Mouse (Mus musculus) heart, embryonic 14.5 days (tissue): ENCODE results near the gene Focad. TPM values are rescaled to one million over a fixed set of nuclear protein-coding genes. Genes with fewer than 3 reads are reported as not detected.

ENCODE experiments used
- ATAC-seq: fragments of 200-750 bp; cut with Nextera tagmentation; 2 replicates; pipeline ENCODE4 v1.8.0; 2017; ENCODE audit warnings: low read depth, moderate TSS enrichment; ENCODE audit not compliant: insufficient number of reproducible peaks, insufficient read depth, low FRiP score
- H3K27ac ChIP-seq, 2 experiments: fragments of 200-500 bp in 1 of 2; fragments of 300-500 bp in 1 of 2; sonication (generic) in 1 of 2; replicated peaks in 1 of 2; 2 replicates each; pipeline ENCODE4 v1.5.1; 2012 to 2014; ENCODE audit warnings: low read depth in 2 of 2, low read length in 2 of 2, control low read depth in 1 of 2, mild to moderate bottlenecking in 1 of 2, mixed read lengths in 1 of 2; ENCODE audit not compliant: control insufficient read depth in 1 of 2, insufficient read depth in 1 of 2
- H3K27me3 ChIP-seq: fragments of 300-500 bp; sonication (generic); 2 replicates; pipeline ENCODE4 v1.6.1; 2014; ENCODE audit warnings: mild to moderate bottlenecking, low read length, control low read depth; ENCODE audit not compliant: control insufficient read depth, insufficient read depth
- H3K36me3 ChIP-seq: fragments of 300-500 bp; sonication (generic); 2 replicates; pipeline ENCODE4 v1.6.1; 2014; ENCODE audit warnings: mild to moderate bottlenecking, control low read depth, low read length, mixed read lengths; ENCODE audit not compliant: control insufficient read depth, insufficient read depth
- H3K4me1 ChIP-seq, 2 experiments: fragments of 200-500 bp in 1 of 2; fragments of 300-500 bp in 1 of 2; sonication (generic) in 1 of 2; 2 replicates each; pipeline ENCODE4 v1.6.1; 2012 to 2014; ENCODE audit warnings: low read length in 2 of 2, control low read depth in 1 of 2, mixed read lengths in 1 of 2; ENCODE audit not compliant: control insufficient read depth in 2 of 2, insufficient read depth in 2 of 2
- H3K4me2 ChIP-seq: fragments of 300-500 bp; sonication (generic); 2 replicates; pipeline ENCODE4 v1.6.1; 2014; ENCODE audit warnings: mild to moderate bottlenecking, low read length
- H3K4me3 ChIP-seq, 2 experiments: fragments of 200-500 bp in 1 of 2; fragments of 300-500 bp in 1 of 2; sonication (generic) in 1 of 2; 2 replicates each; pipeline ENCODE4 v1.5.1; 2012 to 2014; ENCODE audit warnings: low read length in 2 of 2, mild to moderate bottlenecking in 2 of 2, control low read depth in 1 of 2, low read depth in 1 of 2, moderate library complexity in 1 of 2; ENCODE audit not compliant: control insufficient read depth in 1 of 2, insufficient read depth in 1 of 2
- H3K9ac ChIP-seq: fragments of 300-500 bp; sonication (generic); 2 replicates; pipeline ENCODE4 v1.6.1; 2014; ENCODE audit warnings: mild to moderate bottlenecking, low read length
- H3K9me3 ChIP-seq: fragments of 300-500 bp; sonication (generic); 2 replicates; pipeline ENCODE4 v1.6.1; 2016; ENCODE audit warnings: low read length, control low read depth; ENCODE audit not compliant: control insufficient read depth
- WGBS: fragments of 180-500 bp; shearing (Covaris S2); extraction: QIAGEN DNeasy Blood & Tissue Kit; methylation state at CpG from one replicate; pipeline ENCODE4 v1.1.7; 2014; 5-methylcytosine and 5-hydroxymethylcytosine counted together
- polyA plus RNA-seq: library from polyadenylated mRNA; unstranded; fragments of >200 nt; fragmentation: Nextera tagmentation; extraction: Ambion mirVana; gene quantifications from 2 replicates; pipeline ENCODE4 v1.2.1, GENCODE M21; 2014

The Focad gene
- polyA plus RNA-seq, 1 experiment from 2014 or later = 9.8 TPM

- H3K27me3 ChIP-seq = no peaks in the 10 kb centered on the region
- no peak overlapping the region for H3K9ac ChIP-seq
- no peaks in the 10 kb centered on the region; a peak in 1 of 4 replicates for H3K4me1 ChIP-seq
- H3K4me3 ChIP-seq = no peak overlapping the region
- H3K9me3 ChIP-seq = no peaks in the 10 kb centered on the region
- H3K27ac ChIP-seq = no peak overlapping the region
- 70% methylated on average over 9 of the region's 9 CpGs for WGBS
- ATAC-seq = no peak
- 0 out of 2 replicates have a peak, but pooled peaks cover 3% of the 10 kb centered on the region for H3K36me3 ChIP-seq
- H3K4me2 ChIP-seq = no peak overlapping the region
Measured at GRCm38 (mm10) chr4:88400302-88400991, 306.0 kb downstream of the Focad start.

DNA sequence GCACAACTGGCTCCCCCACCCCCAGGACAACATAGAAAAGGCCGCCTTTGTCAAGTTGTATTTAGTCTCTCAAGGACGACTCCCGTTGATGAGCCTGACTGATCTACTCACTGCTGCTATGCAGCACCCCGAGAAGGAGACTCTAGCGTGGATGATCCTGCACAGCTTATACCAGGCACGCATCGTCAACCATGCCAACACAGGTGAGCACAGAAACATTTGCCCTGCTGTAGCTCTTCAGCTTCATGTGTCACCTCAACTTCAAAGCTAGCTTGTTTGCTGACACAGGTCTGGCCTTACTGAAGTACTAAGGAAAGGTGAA is 306.5 kb downstream of the Focad start:
- Histone ChIP-seq H3K4me1 (no peaks in the 10 kb centered on the region; a peak in 1 of 4 replicates), H3K4me2 (no peak overlapping the region), H3K9ac (no peak overlapping the region), H3K27me3 (no peaks in the 10 kb centered on the region), H3K9me3 (no peaks in the 10 kb centered on the region), H3K36me3 (0 out of 2 replicates have a peak, but pooled peaks cover 3% of the 10 kb centered on the region), H3K27ac (no peak overlapping the region), H3K4me3 (no peak overlapping the region)
- WGBS = 90% methylated on average over 7 of the region's 7 CpGs
- no peak for ATAC-seq

GRCm38 (mm10) chr4:88402884-88403283 is 308.5 kb downstream of the Focad start:
- WGBS = 88% methylated on average over 6 of the region's 6 CpGs

DNA sequence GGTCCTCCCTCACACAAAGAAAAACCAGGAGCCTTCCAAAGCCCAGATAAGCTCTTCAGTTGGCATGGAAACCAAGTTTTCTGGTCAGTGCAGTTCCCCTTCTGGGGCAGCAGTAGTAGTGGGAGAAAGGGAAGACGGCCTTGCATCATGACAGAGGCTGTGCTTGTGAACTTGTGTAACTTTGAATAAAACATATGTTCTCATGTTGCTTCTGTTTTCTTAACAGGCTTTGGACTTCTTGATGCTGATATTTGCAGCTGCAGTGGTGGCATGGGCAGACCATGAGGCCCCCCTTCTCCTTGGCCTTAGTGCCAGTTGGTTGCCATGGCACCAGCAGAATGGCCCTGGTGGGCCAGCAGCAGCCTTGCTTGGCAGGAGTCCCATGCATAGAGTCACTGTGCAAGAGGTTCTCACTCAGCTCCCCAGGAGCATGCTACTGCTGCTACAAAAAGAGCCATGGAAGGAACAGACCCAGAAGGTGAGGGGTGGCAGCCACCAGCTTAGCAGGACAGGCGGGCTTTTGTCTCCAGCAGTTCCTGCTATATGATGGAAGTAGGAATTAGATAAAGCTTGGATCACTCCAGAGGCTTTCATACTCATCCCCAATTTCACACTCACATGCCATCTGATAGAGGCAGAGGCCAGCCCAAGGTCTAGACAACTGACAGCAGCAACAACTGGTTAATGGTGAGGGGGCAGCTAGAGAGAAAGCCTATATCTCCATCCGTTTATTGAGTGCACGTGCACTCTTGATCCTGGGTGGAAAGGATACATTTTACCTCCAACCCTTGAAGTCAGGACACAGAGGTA is 312.7 kb downstream of the Focad start:
- 75% methylated on average over 4 of the region's 4 CpGs for WGBS
- Histone ChIP-seq H3K27me3 (no peaks in the 10 kb centered on the region), H3K9ac (no peak overlapping the region), H3K4me1 (peaks cover 0 to 8% of the 10 kb centered on the region in 2 experiments; a peak in 2 of 4 replicates), H3K4me2 (no peak overlapping the region), H3K36me3 (0 out of 2 replicates have a peak, but pooled peaks cover 8% of the 10 kb centered on the region), H3K27ac (0 out of 4 replicates have a peak overlapping the region, but pooled peaks of 1 of the 2 experiments have one; percentile 14), H3K4me3 (no peak overlapping the region), H3K9me3 (no peaks in the 10 kb centered on the region)
- no peak for ATAC-seq

More at GRCm38 (mm10) chr4:88402884-88403283, 308.5 kb downstream of the Focad start:
- no peak overlapping the region for H3K4me2 ChIP-seq
- no peak overlapping the region for H3K9ac ChIP-seq
- no peak overlapping the region for H3K27ac ChIP-seq
- ATAC-seq = no peak
- no peaks in the 10 kb centered on the region for H3K9me3 ChIP-seq
- H3K36me3 ChIP-seq = 0 out of 2 replicates have a peak, but pooled peaks cover 8% of the 10 kb centered on the region
- peaks cover 0 to 8% of the 10 kb centered on the region in 2 experiments; a peak in 2 of 4 replicates for H3K4me1 ChIP-seq
- no peaks in the 10 kb centered on the region for H3K27me3 ChIP-seq
- H3K4me3 ChIP-seq = no peak overlapping the region

DNA sequence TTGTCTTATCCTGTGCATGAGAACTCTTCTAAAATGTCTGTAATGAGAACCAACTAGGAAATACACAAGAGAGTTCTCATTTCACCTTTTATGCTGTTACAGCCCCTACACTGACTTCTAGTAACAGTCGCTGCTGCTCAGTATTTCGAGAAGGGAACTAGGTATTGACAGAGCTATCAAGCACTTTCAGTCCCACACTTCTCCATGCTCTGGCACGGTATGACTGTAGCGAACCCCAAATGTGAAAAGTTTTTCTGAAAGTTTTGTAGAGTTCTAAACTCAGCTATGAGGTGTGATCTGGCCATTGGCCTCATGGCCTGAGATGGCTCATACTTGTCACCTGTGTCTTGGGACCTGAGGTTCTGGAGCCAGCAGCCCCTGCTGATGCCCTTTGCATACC is 314.9 kb downstream of the Focad start:
- H3K9ac ChIP-seq = no peak overlapping the region
- no peak for ATAC-seq
- H3K4me2 ChIP-seq = no peak overlapping the region
- 91% methylated on average over 4 of the region's 4 CpGs for WGBS
- no peak overlapping the region for H3K4me3 ChIP-seq
- no peak overlapping the region for H3K27ac ChIP-seq
- no peaks in the 10 kb centered on the region for H3K27me3 ChIP-seq
- H3K4me1 ChIP-seq = peaks cover 0 to 8% of the 10 kb centered on the region in 2 experiments; a peak in 2 of 4 replicates
- H3K9me3 ChIP-seq = no peaks in the 10 kb centered on the region
- H3K36me3 ChIP-seq = 0 out of 2 replicates have a peak, but pooled peaks cover 6% of the 10 kb centered on the region

- 0 out of 2 replicates have a peak, but pooled peaks cover 3% of the 10 kb centered on the region for H3K36me3 ChIP-seq
- no peak overlapping the region for H3K4me2 ChIP-seq
- no peak overlapping the region for H3K27ac ChIP-seq
- 70% methylated on average over 2 of the region's 2 CpGs for WGBS
- H3K4me3 ChIP-seq = no peak overlapping the region
- H3K27me3 ChIP-seq = no peaks in the 10 kb centered on the region
- peaks cover 0 to 7% of the 10 kb centered on the region in 2 experiments; a peak in 2 of 4 replicates for H3K4me1 ChIP-seq
- H3K9ac ChIP-seq = no peak overlapping the region
- no peaks in the 10 kb centered on the region for H3K9me3 ChIP-seq
- ATAC-seq = no peak
Measured at GRCm38 (mm10) chr4:88412331-88412730, 317.9 kb downstream of the Focad start.

- Histone ChIP-seq H3K27ac (no peak overlapping the region), H3K4me1 (peaks cover 0 to 5% of the 10 kb centered on the region in 2 experiments; a peak in 1 of 4 replicates), H3K36me3 (no peaks in the 10 kb centered on the region), H3K4me2 (no peak overlapping the region), H3K9me3 (no peaks in the 10 kb centered on the region), H3K9ac (no peak overlapping the region), H3K4me3 (no peak overlapping the region), H3K27me3 (no peaks in the 10 kb centered on the region)
- ATAC-seq = no peak
- 27% methylated on average over 2 of the region's 2 CpGs for WGBS
Measured at GRCm38 (mm10) chr4:88415017-88415416, 320.6 kb downstream of the Focad start.
